Mouse (Mus musculus): Measurements from ENCODE around the gene Zar1l. TPM values are rescaled to one million over a fixed set of nuclear protein-coding genes. Genes with fewer than 3 reads are reported as not detected.
A peak's percentile ranks its signal among the peaks of the same experiment; 100 is the strongest.

The Zar1l gene
- polyA plus RNA-seq, 1 experiment from 2014 or later, result not detected

GRCm38 (mm10) chr5:150543184-150543583 lies 25.2 kb upstream of the Zar1l start:
- no peak overlapping the region for H3K4me3 ChIP-seq (ENCODE audit: low read depth, low read length)
- no peaks in the 10 kb centered on the region for H3K4me1 ChIP-seq (ENCODE audit: control insufficient read depth, insufficient read depth, low read length)
- H3K9ac ChIP-seq (ENCODE audit: low read depth, low read length), result no peak overlapping the region
- no peak overlapping the region for H3K27ac ChIP-seq (ENCODE audit: low read depth, low read length)
- peaks cover 9% of the 10 kb centered on the region for H3K36me3 ChIP-seq (ENCODE audit: control insufficient read depth, insufficient read depth, low read length)
- ATAC-seq (replicated peaks; ENCODE audit: insufficient number of reproducible peaks, low FRiP score, low TSS enrichment), result no peak
- H3K9me3 ChIP-seq (replicated peaks; ENCODE audit: control insufficient read depth, low read length), result no peaks in the 10 kb centered on the region
- WGBS (ENCODE audit: insufficient replicate concordance), result 90% methylated on average over 2 of the region's 2 CpGs
- H3K4me2 ChIP-seq, result no peak overlapping the region
- H3K27me3 ChIP-seq (ENCODE audit: control insufficient read depth, insufficient read depth, low read length), result no peaks in the 10 kb centered on the region

- 94% methylated on average over 1 of the region's 1 CpGs for WGBS (ENCODE audit: insufficient replicate concordance)
Observed at GRCm38 (mm10) chr5:150541302-150541701, 23.3 kb upstream of the Zar1l start.

GRCm38 (mm10) chr5:150525239-150525638 lies 7.3 kb upstream of the Zar1l start:
- WGBS (ENCODE audit: insufficient replicate concordance), result 82% methylated on average over 2 of the region's 2 CpGs
- H3K4me1 ChIP-seq (ENCODE audit: control insufficient read depth, insufficient read depth, low read length), result peaks cover 6% of the 10 kb centered on the region
- H3K27me3 ChIP-seq (ENCODE audit: control insufficient read depth, insufficient read depth, low read length), result no peaks in the 10 kb centered on the region
- no peak overlapping the region for H3K4me3 ChIP-seq (ENCODE audit: low read depth, low read length)
- ATAC-seq (replicated peaks; ENCODE audit: insufficient number of reproducible peaks, low FRiP score, low TSS enrichment), result no peak
- no peak overlapping the region for H3K9ac ChIP-seq (ENCODE audit: low read depth, low read length)
- no peak overlapping the region for H3K4me2 ChIP-seq
- 0 out of 2 replicates have a peak, but pooled peaks cover under 1% of the 10 kb centered on the region for H3K36me3 ChIP-seq (ENCODE audit: control insufficient read depth, insufficient read depth, low read length)
- no peaks in the 10 kb centered on the region for H3K9me3 ChIP-seq (replicated peaks; ENCODE audit: control insufficient read depth, low read length)
- H3K27ac ChIP-seq (ENCODE audit: low read depth, low read length), result no peak overlapping the region

More at GRCm38 (mm10) chr5:150541302-150541701, 23.3 kb upstream of the Zar1l start:
- Histone ChIP-seq H3K9ac (ENCODE audit: low read depth, low read length) (no peak overlapping the region), H3K36me3 (ENCODE audit: control insufficient read depth, insufficient read depth, low read length) (peaks cover 9% of the 10 kb centered on the region), H3K27ac (ENCODE audit: low read depth, low read length) (no peak overlapping the region), H3K4me3 (ENCODE audit: low read depth, low read length) (no peak overlapping the region), H3K4me1 (ENCODE audit: control insufficient read depth, insufficient read depth, low read length) (no peaks in the 10 kb centered on the region), H3K27me3 (ENCODE audit: control insufficient read depth, insufficient read depth, low read length) (no peaks in the 10 kb centered on the region), H3K4me2 (no peak overlapping the region), H3K9me3 (replicated peaks; ENCODE audit: control insufficient read depth, low read length) (no peaks in the 10 kb centered on the region)
- ATAC-seq (replicated peaks; ENCODE audit: insufficient number of reproducible peaks, low FRiP score, low TSS enrichment), result no peak

GRCm38 (mm10) chr5:150522867-150523234 lies 4.9 kb upstream of the Zar1l start:
- 12% methylated on average over 11 of the region's 11 CpGs for WGBS (ENCODE audit: insufficient replicate concordance)
- Histone ChIP-seq H3K27ac (ENCODE audit: low read depth, low read length) (peak overlapping the region; percentile 74), H3K4me1 (ENCODE audit: control insufficient read depth, insufficient read depth, low read length) (peaks cover 6% of the 10 kb centered on the region), H3K27me3 (ENCODE audit: control insufficient read depth, insufficient read depth, low read length) (no peaks in the 10 kb centered on the region), H3K9me3 (replicated peaks; ENCODE audit: control insufficient read depth, low read length) (no peaks in the 10 kb centered on the region), H3K4me2 (peak overlapping the region; percentile 80), H3K4me3 (ENCODE audit: low read depth, low read length) (peak overlapping the region; percentile 81), H3K36me3 (ENCODE audit: control insufficient read depth, insufficient read depth, low read length) (no peaks in the 10 kb centered on the region), H3K9ac (ENCODE audit: low read depth, low read length) (peak overlapping the region; percentile 91)
- peak; percentile 27; the same call in 1 of the 2 replicates for ATAC-seq (replicated peaks; ENCODE audit: insufficient number of reproducible peaks, low FRiP score, low TSS enrichment)

- Histone ChIP-seq H3K27ac (ENCODE audit: low read depth, low read length) (peak within 1 kb of the TSS; percentile 74), H3K4me3 (ENCODE audit: low read depth, low read length) (peak within 1 kb of the TSS; percentile 81), H3K36me3 (ENCODE audit: control insufficient read depth, insufficient read depth, low read length) (no peaks in the 10 kb centered on the region), H3K9me3 (replicated peaks; ENCODE audit: control insufficient read depth, low read length) (no peaks in the 10 kb centered on the region), H3K9ac (ENCODE audit: low read depth, low read length) (peak within 1 kb of the TSS; percentile 91), H3K27me3 (ENCODE audit: control insufficient read depth, insufficient read depth, low read length) (no peaks in the 10 kb centered on the region), H3K4me1 (ENCODE audit: control insufficient read depth, insufficient read depth, low read length) (peaks cover 6% of the 10 kb centered on the region), H3K4me2 (peak within 1 kb of the TSS; percentile 80)
- ATAC-seq (replicated peaks; ENCODE audit: insufficient number of reproducible peaks, low FRiP score, low TSS enrichment), result peak; percentile 93
- WGBS (ENCODE audit: insufficient replicate concordance), result 6% methylated on average over 61 of the region's 63 CpGs
Observed at GRCm38 (mm10) chr5:150521937-150522866, 4.2 kb upstream of the Zar1l start, which contains the start of gene Brca2. TSS of gene Brca2 (plus strand) at chr5:150522630.

- WGBS (ENCODE audit: insufficient replicate concordance), result 85% methylated on average over 1 of the region's 1 CpGs
- H3K4me1 ChIP-seq (ENCODE audit: control insufficient read depth, insufficient read depth, low read length), result peaks cover 6% of the 10 kb centered on the region
- no peaks in the 10 kb centered on the region for H3K9me3 ChIP-seq (replicated peaks; ENCODE audit: control insufficient read depth, low read length)
- H3K4me2 ChIP-seq, result no peak overlapping the region
- no peak overlapping the region for H3K27ac ChIP-seq (ENCODE audit: low read depth, low read length)
- no peaks in the 10 kb centered on the region for H3K27me3 ChIP-seq (ENCODE audit: control insufficient read depth, insufficient read depth, low read length)
- H3K9ac ChIP-seq (ENCODE audit: low read depth, low read length), result no peak overlapping the region
- H3K4me3 ChIP-seq (ENCODE audit: low read depth, low read length), result no peak overlapping the region
- H3K36me3 ChIP-seq (ENCODE audit: control insufficient read depth, insufficient read depth, low read length), result no peaks in the 10 kb centered on the region
- no peak for ATAC-seq (replicated peaks; ENCODE audit: insufficient number of reproducible peaks, low FRiP score, low TSS enrichment)
Observed at GRCm38 (mm10) chr5:150519551-150519950, 1.6 kb upstream of the Zar1l start.

- no peak overlapping the region for H3K27ac ChIP-seq (ENCODE audit: low read depth, low read length)
- ATAC-seq (replicated peaks; ENCODE audit: insufficient number of reproducible peaks, low FRiP score, low TSS enrichment), result no peak
- H3K27me3 ChIP-seq (ENCODE audit: control insufficient read depth, insufficient read depth, low read length), result no peaks in the 10 kb centered on the region
- no peak overlapping the region for H3K9ac ChIP-seq (ENCODE audit: low read depth, low read length)
- no peaks in the 10 kb centered on the region for H3K36me3 ChIP-seq (ENCODE audit: control insufficient read depth, insufficient read depth, low read length)
- no peak overlapping the region for H3K4me2 ChIP-seq
- 79% methylated on average over 1 of the region's 1 CpGs for whole genome bisulfite sequencing (ENCODE audit: insufficient replicate concordance)
- H3K4me3 ChIP-seq (ENCODE audit: low read depth, low read length), result no peak overlapping the region
- H3K4me1 ChIP-seq (ENCODE audit: control insufficient read depth, insufficient read depth, low read length), result no peaks in the 10 kb centered on the region
- H3K9me3 ChIP-seq (replicated peaks; ENCODE audit: control insufficient read depth, low read length), result no peaks in the 10 kb centered on the region
Observed at GRCm38 (mm10) chr5:150514027-150514426, 3.9 kb downstream of the Zar1l start.

GRCm38 (mm10) chr5:150513264-150513663 lies 4.7 kb downstream of the Zar1l start:
- Histone ChIP-seq H3K9ac (ENCODE audit: low read depth, low read length) (no peak overlapping the region), H3K27ac (ENCODE audit: low read depth, low read length) (no peak overlapping the region), H3K9me3 (replicated peaks; ENCODE audit: control insufficient read depth, low read length) (no peaks in the 10 kb centered on the region), H3K36me3 (ENCODE audit: control insufficient read depth, insufficient read depth, low read length) (no peaks in the 10 kb centered on the region), H3K4me3 (ENCODE audit: low read depth, low read length) (no peak overlapping the region), H3K27me3 (ENCODE audit: control insufficient read depth, insufficient read depth, low read length) (no peaks in the 10 kb centered on the region), H3K4me2 (no peak overlapping the region), H3K4me1 (ENCODE audit: control insufficient read depth, insufficient read depth, low read length) (no peaks in the 10 kb centered on the region)
- ATAC-seq (replicated peaks; ENCODE audit: insufficient number of reproducible peaks, low FRiP score, low TSS enrichment), result no peak
- 76% methylated on average over 4 of the region's 4 CpGs for WGBS (ENCODE audit: insufficient replicate concordance)

Data from heart, embryonic 11.5 days (tissue).